Mouse (Mus musculus) liver, embryonic 16.5 days (tissue): ENCODE measurements around the gene Prkab1. TPM values are rescaled to one million over a fixed set of nuclear protein-coding genes. Genes with fewer than 3 reads are reported as not detected.

Source experiments
- polyA plus RNA-seq: library from polyadenylated mRNA; unstranded; fragments of >200 nt; fragmentation: Nextera tagmentation; extraction: Ambion mirVana; gene quantifications from 2 replicates; pipeline ENCODE4 v1.2.1, GENCODE M21; 2015

The Prkab1 gene
- polyA plus RNA-seq, 1 experiment from 2014 or later, result 92.5 TPM

Other genes with a start within 250 kb of the Prkab1 start
- gene Cit, start 179.2 kb downstream of the Prkab1 start, polyA plus RNA-seq, result 32.7 and 34.1 TPM in 2 replicates
- not detected in 2 replicates for gene Tmem233, start 58.7 kb upstream of the Prkab1 start, polyA plus RNA-seq